Mouse (Mus musculus) heart, adult 8-10 months (tissue): ENCODE data around the gene Znrf1. TPM values are rescaled to one million over a fixed set of nuclear protein-coding genes. Genes with fewer than 3 reads are reported as not detected.

Source experiments
- DNase-seq: peaks from one replicate; pipeline ENCODE4 v3.0.0; 2022; ENCODE audit warnings: low spot score
- total RNA-seq, 4 experiments: library from RNA; stranded (reverse); gene quantifications; 2 replicates each; pipeline ENCODE4 v1.2.4; 2022

Znrf1 gene
- total RNA-seq, 4 experiments from 2014 or later: 52.7 to 71.3 (median 59.2) TPM

- peak; percentile 74 for DNase-seq
Observed at GRCm38 (mm10) chr8:111597310-111597709, 61.4 kb downstream of the Znrf1 start.

- DNase-seq: no peak
Observed at GRCm38 (mm10) chr8:111599707-111600444, 64.0 kb downstream of the Znrf1 start.

- DNase-seq: no peak
Observed at GRCm38 (mm10) chr8:111602050-111602449, 66.2 kb downstream of the Znrf1 start.

GRCm38 (mm10) chr8:111604986-111605385 lies 69.1 kb downstream of the Znrf1 start:
- no peak for DNase-seq

GRCm38 (mm10) chr8:111606961-111607360 lies 71.1 kb downstream of the Znrf1 start:
- no peak for DNase-seq

GRCm38 (mm10) chr8:111607414-111607813 lies 71.5 kb downstream of the Znrf1 start:
- no peak for DNase-seq

GRCm38 (mm10) chr8:111613181-111613580 lies 77.3 kb downstream of the Znrf1 start:
- no peak for DNase-seq

GRCm38 (mm10) chr8:111614786-111615701 lies 79.1 kb downstream of the Znrf1 start:
- DNase-seq: no peak

- DNase-seq: no peak
Observed at GRCm38 (mm10) chr8:111617812-111618211, 81.9 kb downstream of the Znrf1 start.

GRCm38 (mm10) chr8:111618273-111618672 lies 82.4 kb downstream of the Znrf1 start:
- no peak for DNase-seq

GRCm38 (mm10) chr8:111619936-111620335 lies 84.0 kb downstream of the Znrf1 start:
- peak; percentile 52 for DNase-seq

- DNase-seq: no peak
Observed at GRCm38 (mm10) chr8:111622104-111622503, 86.2 kb downstream of the Znrf1 start.

- DNase-seq: no peak
Observed at GRCm38 (mm10) chr8:111622553-111622952, 86.7 kb downstream of the Znrf1 start.

GRCm38 (mm10) chr8:111624081-111624852 lies 88.4 kb downstream of the Znrf1 start:
- DNase-seq: peak; percentile 77

- peak; percentile 70 for DNase-seq
Observed at GRCm38 (mm10) chr8:111624853-111625221, 88.9 kb downstream of the Znrf1 start.

- DNase-seq: peak; percentile 83
Observed at GRCm38 (mm10) chr8:111625694-111626527, 90.0 kb downstream of the Znrf1 start.

GRCm38 (mm10) chr8:111626528-111626820 lies 90.6 kb downstream of the Znrf1 start:
- no peak for DNase-seq

GRCm38 (mm10) chr8:111626933-111627332 lies 91.0 kb downstream of the Znrf1 start:
- no peak for DNase-seq

- no peak for DNase-seq
Observed at GRCm38 (mm10) chr8:111627923-111628322, 92.0 kb downstream of the Znrf1 start.

GRCm38 (mm10) chr8:111628401-111628800 lies 92.5 kb downstream of the Znrf1 start:
- DNase-seq: no peak

GRCm38 (mm10) chr8:111628894-111629501 lies 93.1 kb downstream of the Znrf1 start:
- DNase-seq: no peak
